Mouse (Mus musculus) hindbrain, embryonic 14.5 days (tissue): Measurements from ENCODE around the gene Wfdc11. TPM values are rescaled to one million over a fixed set of nuclear protein-coding genes. Genes with fewer than 3 reads are reported as not detected.

Experiments
- polyA plus RNA-seq: library from polyadenylated mRNA; unstranded; fragments of >200 nt; fragmentation: Nextera tagmentation; extraction: Ambion mirVana; gene quantifications from 2 replicates; pipeline ENCODE4 v1.2.1, GENCODE M21; 2014

The Wfdc11 gene
- polyA plus RNA-seq, 1 experiment from 2014 or later = not detected

Other genes starting within 250 kb of the Wfdc11 start
- 6.8 and 9.3 TPM in 2 replicates for gene Sdc4, start 230.2 kb downstream of the Wfdc11 start, polyA plus RNA-seq
- gene Sys1, start 217.1 kb downstream of the Wfdc11 start, polyA plus RNA-seq = 87.1 and 92.6 TPM in 2 replicates
- 8.6 and 10.0 TPM in 2 replicates for gene Gm20458, start 213.1 kb downstream of the Wfdc11 start, polyA plus RNA-seq
- 0.28 TPM in 1 of 2 replicates, not detected in the other for gene Trp53tg5, start 200.4 kb downstream of the Wfdc11 start, polyA plus RNA-seq
- 13.8 and 14.4 TPM in 2 replicates for gene Dbndd2, start 188.0 kb downstream of the Wfdc11 start, polyA plus RNA-seq
- gene Pigt, start 176.6 kb downstream of the Wfdc11 start, polyA plus RNA-seq = 109 and 110 TPM in 2 replicates
- gene Wfdc2, start 111.7 kb downstream of the Wfdc11 start, polyA plus RNA-seq = 2.4 and 4.0 TPM in 2 replicates
- not detected in 2 replicates for gene Spint3, start 100.6 kb downstream of the Wfdc11 start, polyA plus RNA-seq
- 0.25 TPM in 1 of 2 replicates, not detected in the other for gene Wfdc6a, start 88.6 kb downstream of the Wfdc11 start, polyA plus RNA-seq
- gene Eppin, start 80.5 kb downstream of the Wfdc11 start, polyA plus RNA-seq = not detected in 2 replicates
- gene Wfdc6b, start 60.6 kb downstream of the Wfdc11 start, polyA plus RNA-seq = not detected in 2 replicates
- not detected in 2 replicates for gene Wfdc8, start 60.5 kb downstream of the Wfdc11 start, polyA plus RNA-seq
- gene Wfdc16, start 35.3 kb downstream of the Wfdc11 start, polyA plus RNA-seq = not detected in 2 replicates
- gene Wfdc10, start 18.0 kb downstream of the Wfdc11 start, polyA plus RNA-seq = not detected in 2 replicates
- not detected in 2 replicates for gene Wfdc9, start 17.5 kb downstream of the Wfdc11 start, polyA plus RNA-seq
- 0.26 TPM in 1 of 2 replicates, not detected in the other for gene Wfdc13, start 11.0 kb upstream of the Wfdc11 start, polyA plus RNA-seq
- gene Spint4, start 24.4 kb upstream of the Wfdc11 start, polyA plus RNA-seq = not detected in 2 replicates
- gene Spint5, start 41.2 kb upstream of the Wfdc11 start, polyA plus RNA-seq = not detected in 2 replicates
- 0.78 and 1.4 TPM in 2 replicates for gene Wfdc3, start 71.8 kb upstream of the Wfdc11 start, polyA plus RNA-seq
- 46.6 and 50.3 TPM in 2 replicates for gene Dnttip1, start 71.9 kb upstream of the Wfdc11 start, polyA plus RNA-seq
- 59.4 and 67.9 TPM in 2 replicates for gene Ube2c, start 95.8 kb upstream of the Wfdc11 start, polyA plus RNA-seq
- gene Tnnc2, start 105.9 kb upstream of the Wfdc11 start, polyA plus RNA-seq = 0.39 TPM in 1 of 2 replicates, not detected in the other
- 33.3 and 40.8 TPM in 2 replicates for gene Snx21, start 111.7 kb upstream of the Wfdc11 start, polyA plus RNA-seq
- gene Acot8, start 130.8 kb upstream of the Wfdc11 start, polyA plus RNA-seq = 18.3 and 20.8 TPM in 2 replicates
- 16.4 and 17.0 TPM in 2 replicates for gene Zswim3, start 131.0 kb upstream of the Wfdc11 start, polyA plus RNA-seq
- gene Zswim1, start 148.6 kb upstream of the Wfdc11 start, polyA plus RNA-seq = 25.7 and 26.7 TPM in 2 replicates
- gene Spata25, start 154.4 kb upstream of the Wfdc11 start, polyA plus RNA-seq = not detected in 2 replicates
- 85.9 and 89.6 TPM in 2 replicates for gene Ctsa, start 158.8 kb upstream of the Wfdc11 start, polyA plus RNA-seq
- gene Neurl2, start 159.4 kb upstream of the Wfdc11 start, polyA plus RNA-seq = 5.8 and 7.9 TPM in 2 replicates
- gene Pltp, start 183.6 kb upstream of the Wfdc11 start, polyA plus RNA-seq = 148 and 167 TPM in 2 replicates
- 72.9 and 74.7 TPM in 2 replicates for gene Pcif1, start 205.2 kb upstream of the Wfdc11 start, polyA plus RNA-seq
- gene Zfp335, start 237.7 kb upstream of the Wfdc11 start, polyA plus RNA-seq = 14.6 and 15.4 TPM in 2 replicates